Mouse (Mus musculus): ENCODE data around the gene Wdr66. TPM values are rescaled to one million over a fixed set of nuclear protein-coding genes. Genes with fewer than 3 reads are reported as not detected.

The Wdr66 gene
- 5.3 and 8.8 TPM in 2 replicates for polyA plus RNA-seq (2012; rRNA removed; ENCODE audit: low replicate concordance)

GRCm38 (mm10) chr5:123251834-123252233 is at the start of gene Wdr66:
TSS of gene Wdr66 (plus strand) at chr5:123252102.

GRCm38 (mm10) chr5:123343707-123344627 is 92.1 kb downstream of the Wdr66 start, which contains the start of gene Bcl7a:
TSS of gene Bcl7a (plus strand) at chr5:123343834.

Other genes with a start within 250 kb of the Wdr66 start
- 43.5 and 54.0 TPM in 2 replicates for gene Orai1, start 237.0 kb upstream of the Wdr66 start, polyA plus RNA-seq (2012; rRNA removed; ENCODE audit: low replicate concordance)
- gene Morn3, start 205.1 kb upstream of the Wdr66 start, polyA plus RNA-seq (2012; rRNA removed; ENCODE audit: low replicate concordance), result not detected in 2 replicates
- gene Tmem120b, start 183.7 kb upstream of the Wdr66 start, polyA plus RNA-seq (2012; rRNA removed; ENCODE audit: low replicate concordance), result 63.7 and 157 TPM in 2 replicates
- gene Rhof, start 119.4 kb upstream of the Wdr66 start, polyA plus RNA-seq (2012; rRNA removed; ENCODE audit: low replicate concordance), result 2.7 and 6.3 TPM in 2 replicates
- gene Setd1b, start 109.9 kb upstream of the Wdr66 start, polyA plus RNA-seq (2012; rRNA removed; ENCODE audit: low replicate concordance), result 4.7 and 12.2 TPM in 2 replicates
- 27.4 and 27.9 TPM in 2 replicates for gene Psmd9, start 82.7 kb upstream of the Wdr66 start, polyA plus RNA-seq (2012; rRNA removed; ENCODE audit: low replicate concordance)
- gene Hpd, start 69.4 kb upstream of the Wdr66 start, polyA plus RNA-seq (2012; rRNA removed; ENCODE audit: low replicate concordance), result 1.7 and 2.7 TPM in 2 replicates
- 5.0 and 12.0 TPM in 2 replicates for gene Bcl7a, start 91.7 kb downstream of the Wdr66 start, polyA plus RNA-seq (2012; rRNA removed; ENCODE audit: low replicate concordance)
- gene Mlxip, start 142.7 kb downstream of the Wdr66 start, polyA plus RNA-seq (2012; rRNA removed; ENCODE audit: low replicate concordance), result 38.0 and 62.7 TPM in 2 replicates
- gene Lrrc43, start 237.2 kb downstream of the Wdr66 start, polyA plus RNA-seq (2012; rRNA removed; ENCODE audit: low replicate concordance), result not detected in 2 replicates
- gene Il31, start 237.4 kb downstream of the Wdr66 start, polyA plus RNA-seq (2012; rRNA removed; ENCODE audit: low replicate concordance), result not detected in 2 replicates

All from subcutaneous adipose tissue, adult 2 months (tissue).